Mouse (Mus musculus): ENCODE measurements around the gene Cyp17a1.

Gene Cyp17a1

GRCm38 (mm10) chr19:46642136-46642753, 30.7 kb downstream of the Cyp17a1 start:
- no peak for DNase-seq (ENCODE audit: low spot score in 2 of 2)

GRCm38 (mm10) chr19:46641420-46642085, 31.4 kb downstream of the Cyp17a1 start:
- DNase-seq (ENCODE audit: low spot score in 2 of 2): no peak

- no peak for DNase-seq (ENCODE audit: low spot score in 2 of 2)
These were observed 32.2 kb downstream of the Cyp17a1 start for GRCm38 (mm10) chr19:46640780-46641179.

GRCm38 (mm10) chr19:46639496-46639895, 33.5 kb downstream of the Cyp17a1 start:
- DNase-seq (ENCODE audit: low spot score in 2 of 2): no peak

- DNase-seq (ENCODE audit: low spot score in 2 of 2): no peak
These were observed 33.9 kb downstream of the Cyp17a1 start for GRCm38 (mm10) chr19:46639053-46639452.

DNA sequence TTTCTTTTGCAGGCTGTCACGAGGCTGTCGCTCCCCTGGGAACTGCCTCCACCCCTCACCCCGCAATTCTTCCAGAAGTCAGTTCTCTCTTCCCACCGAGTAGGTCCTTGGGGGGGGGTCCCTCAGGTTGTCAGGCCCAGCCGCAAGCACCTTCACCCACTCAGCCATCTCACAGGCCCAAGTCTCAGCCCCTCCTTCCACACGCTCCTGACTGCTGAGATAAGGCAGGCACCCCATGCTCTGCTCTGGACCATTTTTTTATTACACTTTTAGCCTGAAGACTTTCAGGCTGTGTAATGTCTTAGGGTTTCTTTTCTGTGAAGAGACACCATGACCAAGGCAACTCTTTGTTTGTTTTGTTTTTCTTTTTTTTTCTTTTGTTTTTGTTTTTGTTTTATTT, 35.4 kb downstream of the Cyp17a1 start:
- no peak for DNase-seq (ENCODE audit: low spot score in 2 of 2)

GRCm38 (mm10) chr19:46635766-46636165, 37.2 kb downstream of the Cyp17a1 start:
- DNase-seq (ENCODE audit: low spot score in 2 of 2): no peak

DNA sequence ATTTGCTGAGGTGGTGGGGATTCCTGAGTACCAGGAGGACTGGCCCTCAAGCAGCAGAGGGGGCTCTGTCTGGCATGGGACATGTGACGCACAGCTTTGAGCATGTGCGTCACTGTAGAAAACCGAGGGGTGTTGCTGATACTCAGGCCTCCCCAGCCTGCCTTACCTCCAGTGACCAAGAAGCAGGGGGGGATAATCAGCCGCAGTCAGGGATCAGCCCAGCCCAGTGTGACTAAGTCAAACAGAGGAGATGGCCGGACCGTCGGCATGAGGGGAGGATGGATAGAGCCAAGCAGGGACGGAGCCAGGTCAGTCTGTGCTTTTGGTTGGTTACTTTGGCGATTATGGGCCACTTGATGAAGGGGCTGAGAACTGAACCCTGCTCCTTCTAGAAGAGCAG, 41.3 kb downstream of the Cyp17a1 start:
- DNase-seq (ENCODE audit: low spot score in 2 of 2): no peak

GRCm38 (mm10) chr19:46629807-46630206, 43.2 kb downstream of the Cyp17a1 start:
- DNase-seq (ENCODE audit: low spot score in 2 of 2): no peak

DNA sequence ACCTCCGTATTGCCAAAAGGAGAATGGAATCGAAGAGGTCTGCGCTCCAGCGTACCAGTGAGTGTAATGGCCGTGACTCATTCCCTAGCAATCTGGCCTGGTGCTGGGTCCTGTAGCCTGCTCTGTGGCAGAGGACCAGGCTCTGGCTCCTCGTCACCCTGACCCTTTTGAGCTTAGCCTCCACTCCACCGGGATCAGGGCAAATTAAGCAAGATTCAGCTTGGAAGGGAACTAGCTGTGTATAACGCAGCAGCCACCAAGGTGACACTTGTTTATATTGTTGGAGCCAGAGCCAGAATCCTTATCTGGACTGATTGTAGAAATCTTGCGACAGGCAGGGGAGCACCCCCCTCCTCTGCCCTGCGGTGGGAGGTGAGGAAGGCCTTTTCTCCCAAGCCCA, 44.6 kb downstream of the Cyp17a1 start:
- DNase-seq (ENCODE audit: low spot score in 2 of 2): no peak

DNA sequence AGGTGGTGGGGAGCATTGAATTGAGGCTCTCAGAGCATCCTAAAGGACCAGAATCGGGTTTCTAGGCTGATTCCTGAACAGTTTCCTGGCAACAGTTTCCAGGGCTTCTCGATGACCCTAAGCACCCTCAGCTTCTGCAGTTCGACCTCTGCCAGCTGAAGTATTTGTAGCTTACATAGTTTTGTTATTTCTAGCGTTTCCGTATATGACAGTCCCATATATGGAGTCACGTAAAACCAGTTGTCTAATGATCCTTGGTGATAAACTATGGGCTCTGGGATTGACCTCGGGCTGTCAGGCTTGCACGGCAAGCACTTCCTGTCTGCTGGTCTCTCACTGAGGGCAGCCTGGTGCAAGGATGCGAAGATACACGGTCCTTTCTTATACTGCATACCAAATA, 47.5 kb downstream of the Cyp17a1 start:
- DNase-seq (ENCODE audit: low spot score in 2 of 2): no peak

DNA sequence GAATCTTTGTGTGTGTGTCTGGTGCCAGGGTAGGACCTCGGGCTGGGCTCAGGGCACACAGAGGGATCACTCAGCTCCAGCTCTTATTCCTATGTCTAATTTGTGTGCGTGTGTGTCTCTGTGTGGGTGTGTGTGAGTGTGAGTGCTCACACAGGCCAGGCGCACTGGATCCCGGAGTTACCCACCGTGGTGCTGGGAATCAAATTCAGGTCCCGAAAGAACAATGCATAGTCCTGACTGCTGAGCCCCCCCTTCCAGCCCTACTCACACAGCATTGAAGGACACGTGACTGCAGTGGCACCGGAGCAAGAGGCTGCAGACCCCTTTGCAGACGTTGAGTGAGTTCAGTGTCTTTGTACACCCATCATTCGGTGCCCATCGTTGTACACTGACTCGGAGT, 48.0 kb downstream of the Cyp17a1 start:
- DNase-seq (ENCODE audit: low spot score in 2 of 2): no peak

- DNase-seq (ENCODE audit: low spot score in 2 of 2): no peak
These were observed 48.9 kb downstream of the Cyp17a1 start for GRCm38 (mm10) chr19:46623790-46624772.

GRCm38 (mm10) chr19:46623194-46623667, 49.7 kb downstream of the Cyp17a1 start:
- no peak for DNase-seq (ENCODE audit: low spot score in 2 of 2)

- DNase-seq (ENCODE audit: low spot score in 2 of 2): no peak
These were observed 50.2 kb downstream of the Cyp17a1 start for GRCm38 (mm10) chr19:46622659-46623193.

DNA sequence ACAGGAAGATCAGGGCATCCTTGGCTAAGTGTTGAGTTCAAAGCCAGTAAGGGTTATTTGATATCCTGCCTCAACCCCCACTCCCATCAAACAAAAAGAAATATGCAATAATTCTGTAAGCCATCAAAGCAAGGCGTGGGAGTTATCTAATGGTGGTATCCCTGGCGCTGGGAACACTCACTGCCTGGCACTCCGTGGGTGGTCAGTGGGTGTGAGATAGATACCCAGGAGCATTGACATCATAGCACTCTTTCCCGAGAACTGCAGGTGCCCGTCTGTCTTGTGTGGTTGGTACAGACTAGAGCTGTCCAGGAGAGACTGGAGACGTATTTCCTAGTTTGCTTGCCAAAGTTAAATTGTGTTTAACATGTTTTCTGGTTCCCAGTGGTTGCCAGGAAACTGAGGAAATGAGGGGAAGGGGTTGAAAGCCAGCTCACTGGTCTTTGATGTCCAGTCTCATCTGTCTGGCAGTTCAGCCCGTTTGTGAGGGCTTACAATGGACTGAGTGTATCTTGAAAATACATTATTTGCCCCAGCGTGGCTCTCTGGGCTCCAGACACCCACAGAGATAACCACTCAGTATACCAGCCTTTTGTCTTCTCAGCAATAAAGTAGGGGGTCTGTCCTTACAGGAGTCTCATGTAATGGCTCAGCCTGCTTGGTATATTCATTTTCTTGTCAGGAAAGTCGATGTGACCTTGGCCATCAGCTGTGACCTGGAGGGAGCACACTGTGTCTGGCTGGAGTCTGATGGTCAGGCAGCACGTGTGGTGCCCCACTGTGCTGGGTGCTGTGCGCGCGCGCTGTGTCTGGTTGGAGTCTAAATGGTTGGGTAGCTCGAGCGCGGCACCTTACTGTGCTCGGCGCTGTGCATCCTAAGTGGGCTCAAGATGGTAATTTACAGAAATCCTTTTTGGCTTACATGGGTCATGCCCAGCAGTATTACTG, 51.5 kb downstream of the Cyp17a1 start:
- no peak for DNase-seq (ENCODE audit: low spot score in 2 of 2)

- DNase-seq (ENCODE audit: low spot score in 2 of 2): peak in 1 of 2 experiments; percentile 78
These were observed 52.8 kb downstream of the Cyp17a1 start for GRCm38 (mm10) chr19:46620016-46620808.

GRCm38 (mm10) chr19:46619518-46619917, 53.5 kb downstream of the Cyp17a1 start:
- DNase-seq (ENCODE audit: low spot score in 2 of 2): no peak

- no peak for DNase-seq (ENCODE audit: low spot score in 2 of 2)
These were observed 54.0 kb downstream of the Cyp17a1 start for GRCm38 (mm10) chr19:46619001-46619400.

DNA sequence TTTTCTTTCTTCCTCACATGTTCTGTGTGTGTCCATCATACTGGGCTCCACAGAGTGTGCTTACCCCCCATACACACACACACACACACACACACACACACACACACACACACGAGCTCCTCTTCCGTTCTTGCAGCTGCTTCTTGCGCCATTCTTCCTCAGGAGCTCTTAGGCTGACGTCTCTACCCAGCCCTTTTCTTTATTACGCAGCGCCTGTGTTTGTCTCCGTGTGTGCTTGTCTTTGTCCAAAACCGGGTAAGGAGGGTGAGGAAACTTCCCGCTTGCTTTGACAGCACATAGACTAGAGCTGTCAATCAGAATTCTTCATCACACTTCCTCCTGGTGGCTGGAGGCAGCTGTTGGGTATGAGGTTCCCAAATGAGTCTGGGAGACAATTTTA, 54.6 kb downstream of the Cyp17a1 start:
- DNase-seq (ENCODE audit: low spot score in 2 of 2): no peak

All from right cerebral cortex, postnatal 36 days (tissue).